Mouse (Mus musculus): ENCODE results near the gene Mad1l1. TPM values are rescaled to one million over a fixed set of nuclear protein-coding genes. Genes with fewer than 3 reads are reported as not detected.

Gene Mad1l1
- total RNA-seq, 1 experiment from 2014 or later, result 38.8 TPM

GRCm38 (mm10) chr5:140226871-140227270, 94.5 kb downstream of the Mad1l1 start:
- ATAC-seq (ENCODE audit: extremely low read depth, insufficient number of reproducible peaks, low FRiP score, poor library complexity, severe bottlenecking), result no peak

GRCm38 (mm10) chr5:140225881-140226280, 95.5 kb downstream of the Mad1l1 start:
- no peak for ATAC-seq (ENCODE audit: extremely low read depth, insufficient number of reproducible peaks, low FRiP score, poor library complexity, severe bottlenecking)

- ATAC-seq (ENCODE audit: extremely low read depth, insufficient number of reproducible peaks, low FRiP score, poor library complexity, severe bottlenecking), result no peak
Measured at GRCm38 (mm10) chr5:140225103-140225502, 96.2 kb downstream of the Mad1l1 start.

- ATAC-seq (ENCODE audit: extremely low read depth, insufficient number of reproducible peaks, low FRiP score, poor library complexity, severe bottlenecking), result no peak
Measured at GRCm38 (mm10) chr5:140223070-140224053, 98.0 kb downstream of the Mad1l1 start.

- ATAC-seq (ENCODE audit: extremely low read depth, insufficient number of reproducible peaks, low FRiP score, poor library complexity, severe bottlenecking), result no peak
Measured at GRCm38 (mm10) chr5:140221016-140221650, 100.2 kb downstream of the Mad1l1 start.

- ATAC-seq (ENCODE audit: extremely low read depth, insufficient number of reproducible peaks, low FRiP score, poor library complexity, severe bottlenecking), result peak; percentile 20; the same call in 1 of the 2 replicates
Measured at GRCm38 (mm10) chr5:140219252-140219651, 102.1 kb downstream of the Mad1l1 start.

GRCm38 (mm10) chr5:140217900-140218299, 103.5 kb downstream of the Mad1l1 start:
- ATAC-seq (ENCODE audit: extremely low read depth, insufficient number of reproducible peaks, low FRiP score, poor library complexity, severe bottlenecking), result no peak

- no peak for ATAC-seq (ENCODE audit: extremely low read depth, insufficient number of reproducible peaks, low FRiP score, poor library complexity, severe bottlenecking)
Measured at GRCm38 (mm10) chr5:140217083-140217482, 104.3 kb downstream of the Mad1l1 start.

- ATAC-seq (ENCODE audit: extremely low read depth, insufficient number of reproducible peaks, low FRiP score, poor library complexity, severe bottlenecking), result no peak
Measured at GRCm38 (mm10) chr5:140215471-140216087, 105.8 kb downstream of the Mad1l1 start.

- ATAC-seq (ENCODE audit: extremely low read depth, insufficient number of reproducible peaks, low FRiP score, poor library complexity, severe bottlenecking), result no peak
Measured at GRCm38 (mm10) chr5:140213001-140213400, 108.4 kb downstream of the Mad1l1 start.

- no peak for ATAC-seq (ENCODE audit: extremely low read depth, insufficient number of reproducible peaks, low FRiP score, poor library complexity, severe bottlenecking)
Measured at GRCm38 (mm10) chr5:140210417-140211184, 110.8 kb downstream of the Mad1l1 start.

- ATAC-seq (ENCODE audit: extremely low read depth, insufficient number of reproducible peaks, low FRiP score, poor library complexity, severe bottlenecking), result peak; percentile 69
Measured at GRCm38 (mm10) chr5:140208743-140209409, 112.5 kb downstream of the Mad1l1 start.

- no peak for ATAC-seq (ENCODE audit: extremely low read depth, insufficient number of reproducible peaks, low FRiP score, poor library complexity, severe bottlenecking)
Measured at GRCm38 (mm10) chr5:140206726-140207703, 114.3 kb downstream of the Mad1l1 start.

GRCm38 (mm10) chr5:140205991-140206390, 115.4 kb downstream of the Mad1l1 start:
- ATAC-seq (ENCODE audit: extremely low read depth, insufficient number of reproducible peaks, low FRiP score, poor library complexity, severe bottlenecking), result no peak

- no peak for ATAC-seq (ENCODE audit: extremely low read depth, insufficient number of reproducible peaks, low FRiP score, poor library complexity, severe bottlenecking)
Measured at GRCm38 (mm10) chr5:140204465-140204864, 116.9 kb downstream of the Mad1l1 start.

GRCm38 (mm10) chr5:140204037-140204436, 117.3 kb downstream of the Mad1l1 start:
- no peak for ATAC-seq (ENCODE audit: extremely low read depth, insufficient number of reproducible peaks, low FRiP score, poor library complexity, severe bottlenecking)

GRCm38 (mm10) chr5:140202451-140202850, 118.9 kb downstream of the Mad1l1 start:
- ATAC-seq (ENCODE audit: extremely low read depth, insufficient number of reproducible peaks, low FRiP score, poor library complexity, severe bottlenecking), result no peak

All from neutrophil, adult 5-6 weeks (primary cell).